Mouse (Mus musculus): ENCODE results near the gene Cacnb4. TPM values are rescaled to one million over a fixed set of nuclear protein-coding genes. Genes with fewer than 3 reads are reported as not detected.

The Cacnb4 gene
- polyA plus RNA-seq, 1 experiment from 2014 or later = 0.52 TPM

GRCm38 (mm10) chr2:52426041-52426440 is 250.6 kb downstream of the Cacnb4 start:
- Histone ChIP-seq H3K9me3 (no peaks in the 10 kb centered on the region), H3K36me3 (replicated peaks) (no peaks in the 10 kb centered on the region), H3K4me1 (peaks cover 33% of the 10 kb centered on the region), H3K4me3 (peak overlapping the region; percentile 93), H3K27ac (replicated peaks) (no peak overlapping the region), H3K27me3 (replicated peaks; ENCODE audit: low read depth, poor library complexity, severe bottlenecking) (no peaks in the 10 kb centered on the region)
- DNase-seq (ENCODE audit: low spot score) = no peak
- WGBS = 90% methylated on average over 3 of the region's 3 CpGs

DNA sequence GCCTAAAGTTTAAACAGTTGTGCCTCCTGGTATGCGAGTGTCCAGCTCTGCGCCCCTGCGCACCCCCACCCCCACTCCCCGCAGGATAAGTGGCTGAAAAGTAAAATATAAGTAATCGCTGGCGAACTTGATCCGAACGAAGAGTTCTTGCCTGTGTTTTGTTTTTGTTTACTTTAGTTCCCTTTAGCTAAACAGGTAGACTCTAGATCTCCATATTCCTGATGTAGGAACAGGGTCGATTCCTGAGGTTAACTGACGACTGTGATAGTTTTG is 251.2 kb downstream of the Cacnb4 start:
- 25% methylated on average over 10 of the region's 10 CpGs for WGBS
- H3K27me3 ChIP-seq (replicated peaks; ENCODE audit: low read depth, poor library complexity, severe bottlenecking) = no peaks in the 10 kb centered on the region
- no peaks in the 10 kb centered on the region for H3K36me3 ChIP-seq (replicated peaks)
- peak overlapping the region; percentile 99 for H3K27ac ChIP-seq (replicated peaks)
- H3K9me3 ChIP-seq = no peaks in the 10 kb centered on the region
- H3K4me3 ChIP-seq = peak overlapping the region; percentile 93
- DNase-seq (ENCODE audit: low spot score) = peak; percentile 28
- H3K4me1 ChIP-seq = peaks cover 35% of the 10 kb centered on the region

DNA sequence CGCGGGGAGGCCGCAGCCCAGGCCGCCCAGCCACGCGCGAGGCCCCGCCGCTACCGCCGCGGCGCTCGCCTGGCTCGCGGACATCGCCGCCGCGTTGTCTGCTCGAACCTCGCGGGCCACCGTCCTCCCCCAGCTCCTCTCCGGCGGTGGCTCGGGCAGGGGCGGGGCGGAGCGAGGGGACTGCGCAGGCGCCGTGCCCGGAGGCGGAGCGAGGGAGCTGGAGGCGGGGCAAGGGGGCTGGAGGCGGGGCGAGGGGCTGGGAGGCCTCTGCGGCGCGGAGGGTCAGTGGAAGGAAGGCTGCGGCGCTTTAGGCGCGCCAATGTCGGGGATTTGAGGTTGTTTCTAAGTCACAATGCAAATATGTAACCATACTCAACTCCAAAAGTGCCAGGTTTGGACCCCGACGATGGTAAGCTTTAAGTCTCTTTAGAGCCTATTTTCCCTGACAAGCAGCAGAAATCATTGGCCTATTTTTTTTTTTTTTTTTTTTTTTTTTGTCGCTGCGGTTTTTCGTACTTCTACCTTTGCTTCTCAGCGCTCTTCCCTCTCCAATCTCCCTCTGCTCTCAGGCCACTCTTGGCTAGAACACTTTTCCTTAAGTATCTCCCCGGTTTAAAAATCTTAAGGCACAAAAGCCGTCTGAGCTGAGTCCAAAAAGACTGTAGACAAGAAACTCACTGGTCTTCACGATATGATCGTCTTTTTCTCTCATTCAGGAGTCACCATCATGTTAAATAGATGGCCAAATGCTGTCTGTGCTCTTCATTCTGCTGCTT is 251.7 kb downstream of the Cacnb4 start, which contains the start of gene Arl5a:
TSS of gene Arl5a (minus strand) at position 155 of the 776 bp plus-strand sequence.
- Histone ChIP-seq H3K27ac (replicated peaks) (peak within 1 kb of the TSS; percentile 99), H3K27me3 (replicated peaks; ENCODE audit: low read depth, poor library complexity, severe bottlenecking) (no peaks in the 10 kb centered on the region), H3K36me3 (replicated peaks) (no peaks in the 10 kb centered on the region), H3K4me3 (peak within 1 kb of the TSS; percentile 93), H3K9me3 (no peaks in the 10 kb centered on the region), H3K4me1 (peaks cover 35% of the 10 kb centered on the region)
- WGBS = under 1% methylated on average over 57 of the region's 57 CpGs
- DNase-seq (ENCODE audit: low spot score) = peak; percentile 99

DNA sequence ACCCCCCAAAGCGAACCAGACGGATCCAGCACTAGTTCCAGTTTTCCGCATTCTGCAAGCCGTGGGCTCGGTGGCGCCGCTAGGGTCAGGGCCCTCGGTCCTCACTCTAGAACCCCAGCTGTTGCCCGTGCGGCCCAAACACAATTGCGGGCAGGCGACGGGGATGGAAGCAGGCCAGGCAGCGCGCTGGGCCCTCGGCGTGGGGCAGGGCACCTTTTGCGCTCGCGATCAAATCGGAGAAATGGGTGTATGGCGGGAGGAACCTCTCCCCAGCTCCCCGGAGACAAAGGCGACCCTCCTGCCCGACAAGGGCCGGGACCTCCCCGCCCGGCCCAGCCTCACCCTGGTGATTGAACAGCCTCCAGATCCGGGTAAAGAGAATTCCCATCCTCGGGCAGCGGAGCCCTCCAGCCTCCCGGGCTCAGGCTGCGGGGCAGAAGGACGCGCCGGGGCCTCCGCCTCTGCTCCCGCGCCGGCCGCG is 252.3 kb downstream of the Cacnb4 start:
- H3K36me3 ChIP-seq (replicated peaks) = no peaks in the 10 kb centered on the region
- H3K4me3 ChIP-seq = peak overlapping the region; percentile 93
- no peaks in the 10 kb centered on the region for H3K27me3 ChIP-seq (replicated peaks; ENCODE audit: low read depth, poor library complexity, severe bottlenecking)
- no peak for DNase-seq (ENCODE audit: low spot score)
- peaks cover 35% of the 10 kb centered on the region for H3K4me1 ChIP-seq
- under 1% methylated on average over 42 of the region's 42 CpGs for WGBS
- H3K9me3 ChIP-seq = no peaks in the 10 kb centered on the region
- peak overlapping the region; percentile 99 for H3K27ac ChIP-seq (replicated peaks)

DNA sequence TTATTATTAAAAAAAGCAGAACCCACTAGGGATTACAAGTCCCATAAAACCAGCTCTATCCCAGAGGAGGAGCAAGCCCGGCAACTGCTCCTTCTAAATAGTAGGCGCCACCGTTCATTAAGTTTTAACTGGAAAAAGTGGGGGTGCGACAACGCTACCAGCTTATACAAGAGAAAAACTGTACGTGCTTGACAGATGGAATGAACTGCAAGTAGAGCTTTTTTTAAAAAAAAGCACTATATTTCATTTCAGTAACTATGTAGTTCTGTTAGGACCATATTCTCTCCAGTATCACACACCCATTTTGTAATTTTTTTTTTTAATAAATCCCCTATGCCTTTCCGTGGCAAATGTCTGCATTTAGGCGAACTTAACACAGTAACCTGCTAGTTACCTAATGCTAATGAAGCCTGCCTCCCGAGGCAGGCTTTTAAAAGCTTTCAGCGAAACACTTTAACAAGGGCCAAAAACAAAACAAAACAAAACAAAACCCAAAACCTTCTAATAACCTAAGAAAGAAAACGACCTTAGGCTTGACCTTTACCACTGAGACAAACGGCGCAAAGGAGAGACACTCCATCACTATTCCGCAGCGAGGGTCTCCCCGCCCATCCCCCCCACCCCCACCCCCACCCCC is 252.9 kb downstream of the Cacnb4 start:
- DNase-seq (ENCODE audit: low spot score) = no peak
- H3K4me3 ChIP-seq = peak overlapping the region; percentile 93
- 7% methylated on average over 16 of the region's 16 CpGs for WGBS
- peak overlapping the region; percentile 99 for H3K27ac ChIP-seq (replicated peaks)
- H3K4me1 ChIP-seq = peaks cover 35% of the 10 kb centered on the region
- H3K9me3 ChIP-seq = no peaks in the 10 kb centered on the region
- H3K27me3 ChIP-seq (replicated peaks; ENCODE audit: low read depth, poor library complexity, severe bottlenecking) = no peaks in the 10 kb centered on the region
- H3K36me3 ChIP-seq (replicated peaks) = no peaks in the 10 kb centered on the region

GRCm38 (mm10) chr2:52422871-52423610 is 253.6 kb downstream of the Cacnb4 start:
- WGBS = 68% methylated on average over 8 of the region's 8 CpGs

GRCm38 (mm10) chr2:52421197-52421596 is 255.4 kb downstream of the Cacnb4 start:
- no peak for DNase-seq (ENCODE audit: low spot score)
- Histone ChIP-seq H3K36me3 (replicated peaks) (peaks cover 20% of the 10 kb centered on the region), H3K4me1 (peaks cover 35% of the 10 kb centered on the region), H3K27ac (replicated peaks) (no peak overlapping the region), H3K27me3 (replicated peaks; ENCODE audit: low read depth, poor library complexity, severe bottlenecking) (no peaks in the 10 kb centered on the region), H3K9me3 (0 out of 2 replicates have a peak, but pooled peaks cover 11% of the 10 kb centered on the region), H3K4me3 (no peak overlapping the region)
- 72% methylated on average over 6 of the region's 6 CpGs for WGBS

More at GRCm38 (mm10) chr2:52422871-52423610, 253.6 kb downstream of the Cacnb4 start:
- Histone ChIP-seq H3K27ac (replicated peaks) (no peak overlapping the region), H3K36me3 (replicated peaks) (peaks cover 3% of the 10 kb centered on the region), H3K4me1 (peaks cover 35% of the 10 kb centered on the region), H3K4me3 (peak overlapping the region; percentile 93), H3K27me3 (replicated peaks; ENCODE audit: low read depth, poor library complexity, severe bottlenecking) (no peaks in the 10 kb centered on the region), H3K9me3 (0 out of 2 replicates have a peak, but pooled peaks cover under 1% of the 10 kb centered on the region)
- no peak for DNase-seq (ENCODE audit: low spot score)

DNA sequence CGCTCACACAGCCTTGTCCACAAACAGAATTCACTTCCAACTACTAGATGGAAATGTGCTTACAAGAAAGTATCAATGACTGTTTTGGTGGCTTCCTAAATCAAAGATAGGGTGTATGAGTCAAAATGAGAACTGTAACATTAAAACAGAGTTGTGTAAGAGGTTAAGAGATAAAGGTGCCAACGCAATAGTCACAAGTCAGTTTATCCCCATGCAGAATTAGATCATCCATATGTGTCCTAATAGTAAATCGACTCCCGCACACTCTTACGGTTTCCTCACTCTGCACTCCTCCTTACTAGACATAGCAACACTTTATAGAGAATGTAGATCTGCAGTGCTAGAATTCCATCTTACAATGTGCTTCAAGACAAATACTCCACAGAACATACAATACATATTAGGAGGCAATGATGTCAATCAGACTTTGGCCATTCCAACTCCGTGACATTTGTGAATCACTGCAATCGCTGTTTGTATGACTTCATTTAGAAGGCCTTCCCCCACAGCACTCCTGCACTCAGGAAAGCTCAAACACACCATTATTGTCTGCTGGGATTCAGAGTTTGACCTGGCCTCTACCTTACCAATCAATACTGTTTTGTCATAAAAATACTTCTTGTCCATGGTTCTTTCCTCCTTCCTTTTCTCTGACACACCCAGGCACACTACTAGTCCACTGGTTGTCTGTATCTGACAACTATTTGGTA is 256.5 kb downstream of the Cacnb4 start:
- no peak for DNase-seq (ENCODE audit: low spot score)
- Histone ChIP-seq H3K27ac (replicated peaks) (no peak overlapping the region), H3K4me3 (no peak overlapping the region), H3K36me3 (replicated peaks) (peaks cover 30% of the 10 kb centered on the region), H3K4me1 (peaks cover 26% of the 10 kb centered on the region), H3K27me3 (replicated peaks; ENCODE audit: low read depth, poor library complexity, severe bottlenecking) (no peaks in the 10 kb centered on the region), H3K9me3 (peaks cover 21% of the 10 kb centered on the region; the same call in 1 of the 2 replicates)
- 93% methylated on average over 7 of the region's 7 CpGs for WGBS

- peaks cover 39% of the 10 kb centered on the region for H3K36me3 ChIP-seq (replicated peaks)
- 86% methylated on average over 6 of the region's 6 CpGs for WGBS
- H3K27me3 ChIP-seq (replicated peaks; ENCODE audit: low read depth, poor library complexity, severe bottlenecking) = no peaks in the 10 kb centered on the region
- no peak overlapping the region for H3K27ac ChIP-seq (replicated peaks)
- no peak for DNase-seq (ENCODE audit: low spot score)
- H3K4me3 ChIP-seq = no peak overlapping the region
- peaks cover 21% of the 10 kb centered on the region; the same call in 1 of the 2 replicates for H3K9me3 ChIP-seq
- peaks cover 26% of the 10 kb centered on the region for H3K4me1 ChIP-seq
Measured at GRCm38 (mm10) chr2:52419295-52419694, 257.3 kb downstream of the Cacnb4 start.

DNA sequence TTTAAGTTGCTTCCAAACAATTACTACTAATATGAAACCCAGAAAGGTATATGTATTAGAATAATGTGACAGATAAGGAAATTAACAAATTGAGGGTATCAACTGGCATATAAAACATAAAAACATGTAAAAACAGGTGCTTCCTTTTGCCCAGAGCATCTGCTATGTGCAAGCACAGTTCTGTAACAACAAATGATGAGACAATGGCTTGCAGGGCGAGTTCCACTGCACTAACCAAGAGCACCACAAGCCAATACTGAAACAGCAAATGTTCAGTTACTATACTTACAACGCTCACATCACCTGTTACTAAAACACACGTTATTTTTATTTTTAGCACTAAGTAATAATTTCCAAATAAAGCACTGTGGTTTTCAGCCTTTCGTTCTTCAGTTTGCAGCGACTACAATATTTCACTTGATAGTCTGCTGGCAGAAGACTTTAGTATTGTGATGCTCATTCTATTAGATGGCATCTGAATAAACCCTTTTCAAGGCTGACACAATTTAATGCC is 264.1 kb downstream of the Cacnb4 start:
- no peaks in the 10 kb centered on the region for H3K27me3 ChIP-seq (replicated peaks; ENCODE audit: low read depth, poor library complexity, severe bottlenecking)
- no peak overlapping the region for H3K27ac ChIP-seq (replicated peaks)
- WGBS = 94% methylated on average over 5 of the region's 5 CpGs
- no peak for DNase-seq (ENCODE audit: low spot score)
- no peaks in the 10 kb centered on the region for H3K4me1 ChIP-seq
- no peak overlapping the region for H3K4me3 ChIP-seq
- H3K36me3 ChIP-seq (replicated peaks) = peaks cover 99% of the 10 kb centered on the region
- peaks cover 51% of the 10 kb centered on the region for H3K9me3 ChIP-seq

DNA sequence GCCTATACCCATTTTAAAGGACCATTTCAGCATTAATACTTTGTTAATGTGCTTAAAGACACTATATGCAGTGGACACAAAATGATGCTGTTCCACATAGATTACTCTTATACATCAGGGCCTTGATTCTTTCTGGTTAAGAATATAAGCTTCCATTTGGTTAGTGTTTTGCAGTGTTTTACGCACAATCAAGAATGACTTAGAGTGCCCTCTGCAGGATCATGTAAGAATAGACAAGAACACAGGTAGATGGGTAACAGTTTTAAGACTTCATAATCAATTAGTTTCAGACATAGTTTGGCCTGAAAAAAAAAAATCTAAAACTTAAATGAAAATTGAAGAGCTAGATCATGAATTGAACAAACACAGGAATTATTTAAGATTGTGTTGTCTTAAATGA is 270.2 kb downstream of the Cacnb4 start:
- H3K27ac ChIP-seq (replicated peaks) = no peak overlapping the region
- no peaks in the 10 kb centered on the region for H3K27me3 ChIP-seq (replicated peaks; ENCODE audit: low read depth, poor library complexity, severe bottlenecking)
- peaks cover 28% of the 10 kb centered on the region for H3K9me3 ChIP-seq
- H3K36me3 ChIP-seq (replicated peaks) = peaks cover 98% of the 10 kb centered on the region
- no peak for DNase-seq (ENCODE audit: low spot score)
- H3K4me3 ChIP-seq = no peak overlapping the region
- 89% methylated on average over 1 of the region's 1 CpGs for WGBS
- no peaks in the 10 kb centered on the region for H3K4me1 ChIP-seq

DNA sequence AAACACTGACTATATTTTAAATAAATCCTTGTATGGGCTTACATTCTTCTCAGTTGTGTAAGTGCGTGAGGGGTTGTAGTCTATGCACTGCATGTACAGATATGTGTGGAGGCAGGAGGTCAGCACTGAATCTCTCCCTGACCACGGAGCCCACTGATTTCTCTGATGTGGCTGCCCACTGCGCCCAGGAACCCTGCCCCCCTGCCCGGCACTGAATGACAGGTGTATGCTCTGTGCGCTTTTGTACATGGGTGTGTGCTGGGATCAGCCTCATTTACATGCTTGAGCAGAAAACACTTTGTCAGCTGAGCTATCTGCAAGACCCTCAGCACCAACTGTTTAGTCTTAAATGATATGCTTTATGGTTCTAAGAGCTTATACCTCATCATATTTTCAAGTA is 271.4 kb downstream of the Cacnb4 start:
- WGBS = 92% methylated on average over 5 of the region's 5 CpGs
- no peak for DNase-seq (ENCODE audit: low spot score)
- Histone ChIP-seq H3K9me3 (peaks cover 16% of the 10 kb centered on the region), H3K4me1 (no peaks in the 10 kb centered on the region), H3K27me3 (replicated peaks; ENCODE audit: low read depth, poor library complexity, severe bottlenecking) (no peaks in the 10 kb centered on the region), H3K4me3 (no peak overlapping the region), H3K27ac (replicated peaks) (no peak overlapping the region), H3K36me3 (replicated peaks) (peaks cover 94% of the 10 kb centered on the region)

Measured in embryonic facial prominence, embryonic 10.5 days (tissue).